Mouse (Mus musculus) myocyte (in vitro differentiated cells): ENCODE results near the gene Cel. TPM values are rescaled to one million over a fixed set of nuclear protein-coding genes. Genes with fewer than 3 reads are reported as not detected.

Source experiments
- H3K27me3 ChIP-seq: one replicate; pipeline ENCODE4 v1.6.1; 2011; ENCODE audit not compliant: control insufficient read depth, insufficient read depth, insufficient read length
- H3K36me3 ChIP-seq: one replicate; pipeline ENCODE4 v1.6.1; 2011; ENCODE audit not compliant: control insufficient read depth, insufficient read depth
- H3K4me2 ChIP-seq: one replicate; pipeline ENCODE4 v1.6.1; 2011; ENCODE audit warnings: low read depth, control low read depth
- H3K4me3 ChIP-seq: one replicate; pipeline ENCODE4 v1.5.1; 2011; ENCODE audit warnings: mild to moderate bottlenecking, control low read depth, moderate library complexity
- H3K79me2 ChIP-seq: one replicate; pipeline ENCODE4 v1.6.1; 2011; ENCODE audit not compliant: control insufficient read depth, insufficient read depth
- H3ac ChIP-seq: one replicate; pipeline ENCODE4 v1.6.1; 2011; ENCODE audit not compliant: control insufficient read depth, insufficient read length
- CEBPB ChIP-seq: IDR thresholded peaks from 2 replicates; pipeline ENCODE4 v1.6.1; 2011; ENCODE audit warnings: mild to moderate bottlenecking, moderate library complexity; ENCODE audit not compliant: poor library complexity, insufficient read depth, severe bottlenecking
- E2F4 ChIP-seq: IDR thresholded peaks from one replicate; pipeline ENCODE4 v1.6.1; 2011; ENCODE audit warnings: mild to moderate bottlenecking, control low read depth, moderate library complexity; ENCODE audit not compliant: insufficient read depth
- MAX ChIP-seq: IDR thresholded peaks from one replicate; pipeline ENCODE4 v1.6.1; 2011; ENCODE audit warnings: low read depth, mild to moderate bottlenecking, control low read depth
- MYOD1 ChIP-seq, 3 experiments: IDR thresholded peaks; one replicate each; pipeline ENCODE4 v1.6.1; 2011; ENCODE audit warnings: control low read depth in 2 of 3, low read depth in 2 of 3, mild to moderate bottlenecking in 2 of 3, moderate library complexity in 1 of 3; ENCODE audit not compliant: insufficient read length in 2 of 3, control insufficient read depth in 1 of 3
- MYOG ChIP-seq, 3 experiments: IDR thresholded peaks; one replicate each; pipeline ENCODE4 v1.6.1; 2011; ENCODE audit warnings: control low read depth in 2 of 3, low read depth in 2 of 3, mild to moderate bottlenecking in 2 of 3; ENCODE audit not compliant: insufficient read length in 2 of 3, control insufficient read depth in 1 of 3, insufficient read depth in 1 of 3
- POLR2A ChIP-seq: IDR thresholded peaks from one replicate; pipeline ENCODE4 v1.6.1; 2011; ENCODE audit warnings: low read depth, mild to moderate bottlenecking, control low read depth, moderate library complexity; ENCODE audit not compliant: insufficient read length
- POLR2AphosphoS2 ChIP-seq: IDR thresholded peaks from one replicate; pipeline ENCODE4 v1.6.1; 2011; ENCODE audit warnings: low read depth, control low read depth; ENCODE audit not compliant: insufficient read length
- REST ChIP-seq: IDR thresholded peaks from one replicate; pipeline ENCODE4 v1.6.1; 2011; ENCODE audit warnings: mild to moderate bottlenecking, control low read depth, moderate library complexity; ENCODE audit not compliant: insufficient read depth, insufficient read length
- SRF ChIP-seq: IDR thresholded peaks from one replicate; pipeline ENCODE4 v1.6.1; 2011; ENCODE audit warnings: low read depth; ENCODE audit not compliant: control insufficient read depth, insufficient read length
- TCF12 ChIP-seq: IDR thresholded peaks from one replicate; pipeline ENCODE4 v1.6.1; 2011; ENCODE audit warnings: mild to moderate bottlenecking, control low read depth; ENCODE audit not compliant: poor library complexity, insufficient read depth, severe bottlenecking
- TCF3 ChIP-seq: IDR thresholded peaks from one replicate; pipeline ENCODE4 v1.6.1; 2011; ENCODE audit warnings: low read depth, control low read depth; ENCODE audit not compliant: insufficient read length
- USF1 ChIP-seq: IDR thresholded peaks from one replicate; pipeline ENCODE4 v1.6.1; 2011; ENCODE audit warnings: low read depth, mild to moderate bottlenecking, control low read depth, moderate library complexity
- polyA plus RNA-seq: library from polyadenylated mRNA; unstranded; fragments of >200 nt; fragmentation: generic; extraction: Trizol; gene quantifications from one replicate; pipeline ENCODE4 v1.2.1, GENCODE M21; 2012; ENCODE audit warnings: missing spikeins

Cel gene
- not detected for polyA plus RNA-seq

- H3K27me3 ChIP-seq = peaks cover 26% of the 10 kb centered on the region
- no peak within 1 kb of the TSS for H3K4me2 ChIP-seq
- no peaks in the 10 kb centered on the region for H3K79me2 ChIP-seq
- no peak within 1 kb of the TSS for H3ac ChIP-seq
- TF ChIP-seq TCF12 (no peak), E2F4 (no peak), MAX (no peak), USF1 (no peak), MYOD1 (IDR thresholded peaks at IDR 0.05; ENCODE audit: control insufficient read depth in 1 of 3, insufficient read length in 2 of 3, low read depth in 2 of 3) (no peak), POLR2AphosphoS2 (no peak), SRF (no peak), CEBPB (no peak), TCF3 (no peak), POLR2A (no peak), MYOG (IDR thresholded peaks at IDR 0.05; ENCODE audit: control insufficient read depth in 1 of 3, insufficient read depth in 1 of 3, insufficient read length in 2 of 3, low read depth in 2 of 3) (no peak), REST (no peak)
- no peak within 1 kb of the TSS for H3K4me3 ChIP-seq
- H3K36me3 ChIP-seq = peaks cover 4% of the 10 kb centered on the region
These were observed at the start of gene Cel for GRCm38 (mm10) chr2:28563303-28563702. Gene Cel (minus strand): TSS chr2:28563403.

- Histone ChIP-seq H3K36me3 (no peaks in the 10 kb centered on the region), H3K4me3 (no peak overlapping the region), H3K27me3 (peaks cover 17% of the 10 kb centered on the region), H3ac (no peak overlapping the region), H3K4me2 (no peak overlapping the region), H3K79me2 (no peaks in the 10 kb centered on the region)
- TF ChIP-seq USF1 (no peak), E2F4 (no peak), SRF (no peak), TCF3 (no peak), MYOD1 (IDR thresholded peaks at IDR 0.05; ENCODE audit: control insufficient read depth in 1 of 3, insufficient read length in 2 of 3, low read depth in 2 of 3) (no peak), POLR2AphosphoS2 (no peak), MYOG (IDR thresholded peaks at IDR 0.05; ENCODE audit: control insufficient read depth in 1 of 3, insufficient read depth in 1 of 3, insufficient read length in 2 of 3, low read depth in 2 of 3) (no peak)
These were observed 49.3 kb upstream of the Cel start for GRCm38 (mm10) chr2:28612436-28613063.

- Histone ChIP-seq H3K79me2 (no peaks in the 10 kb centered on the region), H3K27me3 (peaks cover 17% of the 10 kb centered on the region), H3ac (no peak overlapping the region), H3K4me3 (no peak overlapping the region), H3K4me2 (no peak overlapping the region), H3K36me3 (no peaks in the 10 kb centered on the region)
- TF ChIP-seq MYOD1 (IDR thresholded peaks at IDR 0.05; ENCODE audit: control insufficient read depth in 1 of 3, insufficient read length in 2 of 3, low read depth in 2 of 3) (no peak), TCF3 (no peak), POLR2A (no peak), USF1 (no peak), MAX (no peak), E2F4 (no peak), CEBPB (no peak), POLR2AphosphoS2 (no peak), SRF (no peak), REST (no peak), MYOG (IDR thresholded peaks at IDR 0.05; ENCODE audit: control insufficient read depth in 1 of 3, insufficient read depth in 1 of 3, insufficient read length in 2 of 3, low read depth in 2 of 3) (no peak), TCF12 (no peak)
These were observed 48.2 kb upstream of the Cel start for GRCm38 (mm10) chr2:28611407-28611787.

- Histone ChIP-seq H3K79me2 (no peaks in the 10 kb centered on the region), H3K27me3 (peaks cover 17% of the 10 kb centered on the region), H3K4me2 (no peak overlapping the region), H3K4me3 (no peak overlapping the region), H3ac (no peak overlapping the region), H3K36me3 (no peaks in the 10 kb centered on the region)
- TF ChIP-seq E2F4 (no peak), MAX (no peak), CEBPB (no peak), POLR2A (no peak), REST (no peak), SRF (no peak), TCF3 (no peak), USF1 (no peak), POLR2AphosphoS2 (no peak), TCF12 (no peak), MYOG (IDR thresholded peaks at IDR 0.05; ENCODE audit: control insufficient read depth in 1 of 3, insufficient read depth in 1 of 3, insufficient read length in 2 of 3, low read depth in 2 of 3) (no peak), MYOD1 (IDR thresholded peaks at IDR 0.05; ENCODE audit: control insufficient read depth in 1 of 3, insufficient read length in 2 of 3, low read depth in 2 of 3) (no peak)
These were observed 47.7 kb upstream of the Cel start for GRCm38 (mm10) chr2:28610716-28611406.
